Mouse (Mus musculus) cerebral cortex, adult 2 months (tissue): ENCODE results near the gene Spdl1.

Experiments
- WGBS: fragments of 180-500 bp; shearing (Covaris S2); methylation state at CpG from one replicate; pipeline ENCODE4 v1.1.7; 2018; 5-methylcytosine and 5-hydroxymethylcytosine counted together

The Spdl1 gene

DNA sequence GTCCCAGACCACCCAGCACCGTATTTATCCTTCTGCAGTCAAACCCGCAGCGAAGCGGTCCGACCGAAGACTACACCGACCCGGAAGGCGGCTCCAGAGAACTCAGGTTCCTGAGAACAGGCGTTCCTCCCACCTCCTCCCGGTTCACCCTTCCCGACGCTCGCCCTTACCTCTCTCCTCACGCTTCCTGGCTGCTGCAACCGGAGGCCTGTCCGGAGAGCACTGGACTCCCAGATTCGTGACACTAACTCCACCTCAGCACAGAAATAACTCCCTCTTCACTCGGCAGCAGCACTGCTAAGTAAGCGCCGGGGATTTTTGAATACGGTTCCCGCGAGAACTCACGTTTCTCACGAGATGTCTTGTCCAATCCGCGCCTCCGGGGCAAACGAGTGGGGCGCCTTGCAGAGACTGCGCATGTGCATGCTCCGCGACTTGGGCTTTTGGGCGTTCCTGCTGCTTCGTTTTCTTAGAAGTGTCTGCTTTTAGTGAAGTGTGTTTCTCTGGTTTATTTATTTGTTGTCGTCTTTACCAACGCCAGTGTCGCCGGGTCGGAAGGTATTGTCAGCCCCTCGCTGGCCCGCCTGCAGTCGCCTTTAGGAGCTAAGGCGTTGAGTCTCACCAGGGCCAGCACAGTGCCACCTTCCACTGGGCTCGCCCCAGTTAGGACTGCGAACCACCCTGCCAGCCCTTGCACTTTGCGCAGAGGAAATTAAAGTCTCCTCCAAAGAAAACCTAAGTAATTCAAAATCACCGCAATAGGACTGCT is at the start of gene Spdl1:
Gene Spdl1 (minus strand): TSS at position 324 of the 769 bp plus-strand sequence.
- WGBS = under 1% methylated on average over 49 of the region's 49 CpGs

DNA sequence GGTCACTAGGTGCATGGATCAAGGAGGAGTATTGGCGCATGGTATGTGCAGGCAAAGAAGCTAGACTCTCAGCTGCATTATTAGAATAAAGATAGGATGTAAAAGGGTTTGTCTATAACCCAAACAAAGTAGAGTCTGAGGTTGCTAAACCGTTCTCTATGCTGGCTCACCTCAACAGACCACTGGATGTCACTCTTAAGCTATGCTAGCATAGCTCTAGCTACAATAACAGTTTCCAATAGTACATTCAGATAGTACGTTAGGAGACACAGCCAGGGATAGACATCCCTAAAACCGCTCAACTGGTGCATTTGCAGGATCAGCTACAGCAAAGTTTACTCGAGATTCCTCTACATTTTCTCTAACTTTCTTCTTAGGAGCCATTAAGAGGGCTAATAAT is 48.1 kb upstream of the Spdl1 start:
- WGBS = 28% methylated on average over 5 of the region's 5 CpGs

DNA sequence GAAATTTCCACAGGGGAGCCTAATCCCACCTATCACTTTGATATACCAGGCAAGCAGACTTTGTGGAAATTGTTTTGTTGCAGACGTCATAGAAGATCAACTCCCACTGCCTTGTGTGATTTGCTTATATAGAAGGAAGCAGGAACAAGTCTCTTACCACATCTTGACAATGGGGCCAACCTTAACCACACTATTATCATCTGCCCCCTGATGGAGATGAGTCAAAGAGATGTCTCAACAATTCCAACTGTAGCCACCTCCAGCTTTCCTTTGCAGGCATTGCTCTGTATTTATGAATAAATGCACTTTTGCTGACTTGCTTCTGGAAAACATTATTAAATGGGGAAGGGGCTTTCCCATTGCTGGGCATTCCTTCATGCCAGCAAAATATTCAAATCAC is 46.2 kb upstream of the Spdl1 start:
- 71% methylated on average over 1 of the region's 1 CpGs for WGBS

DNA sequence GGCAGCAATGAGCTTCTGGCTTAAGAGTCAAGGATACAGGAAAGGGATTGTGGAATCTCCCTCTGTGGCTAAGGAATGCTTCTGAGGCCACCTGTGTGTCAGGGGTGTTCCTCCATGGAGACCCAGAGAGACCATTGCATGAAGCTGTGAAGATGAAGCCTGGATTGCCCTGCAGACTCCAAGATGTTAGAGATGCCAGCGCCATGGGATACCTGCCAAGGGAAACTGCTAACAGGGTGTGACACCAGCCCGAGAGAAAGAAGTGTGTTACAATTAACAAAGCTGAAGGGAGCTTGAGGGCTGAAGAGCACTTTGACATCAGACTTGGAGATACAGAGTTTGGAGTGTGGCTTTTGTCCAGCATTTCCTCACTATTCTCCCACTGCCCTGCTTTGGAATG is 40.4 kb upstream of the Spdl1 start:
- 55% methylated on average over 2 of the region's 2 CpGs for WGBS

DNA sequence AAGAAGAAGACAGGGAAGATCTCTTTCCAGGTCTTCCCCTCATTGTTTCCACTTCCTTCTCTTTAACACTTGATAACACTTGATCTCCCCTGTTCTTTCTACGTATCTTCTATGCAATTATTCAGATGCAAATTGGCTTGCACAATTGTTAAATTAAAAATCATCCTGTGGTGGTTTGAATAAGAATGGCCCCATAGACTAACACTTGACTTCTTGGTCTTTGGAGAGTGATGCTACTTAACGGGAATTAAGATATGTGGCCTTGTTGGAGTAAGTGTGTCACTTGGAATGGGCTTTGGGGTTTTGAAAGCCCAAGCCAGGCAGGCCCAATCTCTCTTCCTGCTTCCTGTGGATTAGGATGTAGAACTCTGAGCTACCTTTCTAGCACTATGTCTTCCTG is 39.0 kb upstream of the Spdl1 start:
- WGBS = 87% methylated on average over 2 of the region's 2 CpGs

DNA sequence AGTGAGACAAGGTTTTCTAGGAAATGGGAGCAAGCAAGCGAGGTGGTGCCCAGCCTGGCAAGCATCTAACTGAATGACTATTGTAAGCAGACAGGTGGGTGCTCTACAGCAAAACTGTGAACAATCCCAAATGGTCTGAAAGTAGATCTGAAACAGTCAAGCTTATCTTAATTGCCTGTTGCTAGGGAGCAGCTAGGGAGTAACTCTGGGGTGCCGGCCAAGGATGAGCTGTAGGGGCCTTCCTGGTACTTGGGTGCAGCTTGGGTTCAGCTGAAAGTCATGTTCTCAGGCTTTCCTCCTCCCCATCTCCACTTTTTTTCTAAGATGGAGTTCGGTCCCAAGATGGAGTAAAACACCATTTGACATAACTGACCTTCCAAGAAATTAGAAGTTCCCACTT is 38.5 kb upstream of the Spdl1 start:
- WGBS = 78% methylated on average over 3 of the region's 3 CpGs

DNA sequence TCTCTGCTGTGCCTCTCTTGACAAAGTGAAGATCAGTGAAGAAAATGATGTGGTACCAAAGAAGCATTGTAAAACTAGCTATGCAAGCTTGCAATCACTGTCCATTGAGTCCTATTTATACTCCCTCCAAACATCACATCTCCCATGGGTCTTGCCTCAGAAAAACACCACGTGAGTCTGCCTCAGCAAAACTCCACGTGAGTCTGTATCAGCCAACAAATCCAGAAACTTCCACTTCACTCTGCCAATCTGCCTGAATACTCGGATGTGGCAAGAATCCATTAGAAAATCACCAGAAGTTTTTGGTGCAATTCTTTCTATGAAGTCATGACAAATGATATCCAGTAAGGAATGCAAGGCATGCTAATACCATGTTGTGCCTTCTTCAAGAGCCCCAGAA is 38.0 kb upstream of the Spdl1 start:
- WGBS = 69% methylated on average over 3 of the region's 3 CpGs

DNA sequence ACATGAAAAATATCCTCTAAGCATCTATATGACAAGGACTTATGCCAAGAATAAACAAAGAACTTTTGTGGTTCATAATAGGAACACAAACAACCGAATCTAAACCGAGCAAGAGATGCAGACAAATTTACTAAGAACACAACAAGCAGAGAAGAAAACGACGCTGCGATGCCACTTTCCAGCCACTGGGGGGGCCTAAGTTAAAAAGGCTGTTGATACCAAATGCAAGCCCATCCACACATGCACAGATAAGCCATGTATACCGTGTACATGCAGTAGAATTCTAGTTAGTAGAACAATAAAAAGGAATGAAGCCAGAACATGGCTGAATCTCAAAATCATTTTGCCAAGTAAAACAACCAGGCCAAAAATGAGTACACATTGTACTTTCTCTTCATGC is 35.2 kb upstream of the Spdl1 start:
- 27% methylated on average over 6 of the region's 6 CpGs for WGBS

DNA sequence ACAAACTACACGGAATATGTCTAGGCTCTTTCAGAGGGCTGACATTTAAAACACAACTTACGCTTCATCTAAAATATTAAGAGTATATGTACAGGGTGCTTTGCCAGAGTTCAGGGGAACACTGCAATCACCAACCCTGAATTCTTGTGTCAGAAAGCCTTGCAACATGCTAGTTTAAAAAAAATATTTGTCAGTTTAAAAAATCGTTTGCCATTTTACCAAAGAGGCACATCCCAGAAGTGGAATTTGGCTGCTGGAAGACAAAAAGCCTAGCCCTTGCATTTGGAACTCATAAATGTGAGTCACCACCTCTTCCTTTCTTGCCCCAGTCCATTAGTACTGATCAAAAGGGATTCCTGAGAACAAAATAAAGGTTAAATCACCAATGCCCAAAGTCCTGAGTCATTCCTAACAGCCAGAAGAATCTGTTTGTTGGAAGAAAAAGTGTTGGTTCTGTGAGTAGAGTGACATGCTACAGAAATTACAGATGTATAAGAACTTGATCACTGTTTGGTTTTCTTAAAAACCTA is 32.4 kb upstream of the Spdl1 start:
- 39% methylated on average over 3 of the region's 3 CpGs for WGBS

DNA sequence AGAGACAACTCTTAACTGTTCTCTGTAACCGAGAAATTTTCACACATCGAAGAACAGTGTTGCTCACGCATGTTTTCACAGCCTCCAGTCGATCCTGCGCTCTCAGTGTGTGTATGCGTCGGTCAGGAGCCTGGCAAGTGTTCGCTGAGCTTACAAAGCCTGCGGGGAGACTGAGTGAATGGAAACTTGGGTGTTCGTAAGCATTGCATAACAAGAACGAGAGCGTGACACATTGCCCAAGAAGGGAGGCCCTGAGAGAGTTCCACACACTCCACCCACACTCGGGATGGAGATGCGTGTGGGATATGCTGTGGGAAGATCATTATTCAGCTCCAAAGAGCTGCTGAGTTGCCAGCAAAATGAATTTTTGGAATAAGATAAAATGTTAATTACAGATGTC is 31.7 kb upstream of the Spdl1 start:
- 51% methylated on average over 14 of the region's 14 CpGs for WGBS

DNA sequence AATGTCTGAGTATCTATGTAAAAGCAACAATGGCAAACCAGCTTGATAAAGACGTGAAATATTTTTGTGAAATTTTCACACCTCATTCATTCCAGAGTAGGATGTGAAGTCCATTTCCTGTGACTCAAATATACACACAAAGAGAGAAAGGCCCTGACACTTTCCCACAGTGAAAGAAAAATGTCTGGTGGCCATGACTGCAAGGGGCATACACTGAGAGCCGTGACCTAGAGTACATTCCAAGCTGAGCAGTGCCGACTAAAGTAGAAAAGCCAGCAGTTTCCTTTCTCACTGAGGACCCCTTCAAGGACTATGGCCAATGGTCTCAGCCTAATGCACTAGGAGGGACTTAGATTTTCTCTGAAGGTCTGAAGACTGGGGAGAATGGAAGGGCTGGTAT is 23.2 kb upstream of the Spdl1 start:
- 66% methylated on average over 3 of the region's 3 CpGs for WGBS

DNA sequence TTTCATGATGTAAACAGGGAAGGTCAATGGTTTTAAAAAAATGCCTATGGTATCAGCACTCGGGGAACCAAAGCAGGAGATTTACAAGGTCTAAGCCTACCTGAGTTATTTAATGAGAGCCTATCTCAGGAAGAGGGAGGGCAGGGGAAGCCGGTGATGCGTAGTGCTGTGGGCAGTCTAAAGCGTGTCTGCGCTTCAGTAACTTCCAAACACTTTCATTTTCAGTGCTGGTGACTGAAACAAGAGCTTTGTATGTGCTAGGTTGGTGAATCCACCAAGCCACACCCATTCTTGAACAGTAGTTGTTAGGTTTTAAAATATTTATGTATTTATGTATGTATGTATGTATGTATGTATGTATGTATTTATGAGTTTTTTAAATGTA is 12.8 kb upstream of the Spdl1 start:
- 85% methylated on average over 5 of the region's 5 CpGs for WGBS

DNA sequence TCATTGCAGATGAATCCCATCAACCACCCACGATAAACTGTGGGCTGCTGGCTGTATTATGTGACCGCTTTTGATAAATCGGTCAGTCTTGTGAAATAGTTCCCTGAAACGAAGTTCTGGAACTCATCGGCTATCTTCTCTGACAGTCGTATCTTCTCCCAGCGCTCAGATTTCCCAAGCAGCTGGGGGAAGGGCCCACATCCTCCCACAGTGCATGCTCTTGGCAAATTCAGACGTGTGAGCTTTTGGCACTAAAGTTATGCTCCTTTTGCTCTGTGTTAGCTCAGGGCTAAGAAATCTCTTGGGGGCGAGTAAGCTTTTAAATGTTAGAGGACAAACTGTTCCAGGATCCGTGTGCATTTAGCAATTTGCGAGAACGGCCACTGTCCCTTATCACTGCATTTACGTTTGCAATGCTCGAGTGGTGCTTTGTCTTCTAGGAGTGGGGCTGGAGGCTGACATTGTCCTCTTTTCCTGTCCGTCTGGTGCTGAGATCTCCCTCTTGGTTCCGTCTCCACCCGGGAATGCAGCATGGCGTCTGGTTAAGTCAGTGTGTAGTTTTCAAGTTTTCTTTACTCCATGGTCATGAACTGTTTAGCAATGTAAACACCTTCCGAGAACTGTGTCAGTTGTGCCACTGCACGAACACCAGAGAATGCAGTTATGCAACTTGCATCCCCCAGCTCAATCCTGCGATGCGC is 12.3 kb upstream of the Spdl1 start:
- WGBS = 58% methylated on average over 22 of the region's 22 CpGs

DNA sequence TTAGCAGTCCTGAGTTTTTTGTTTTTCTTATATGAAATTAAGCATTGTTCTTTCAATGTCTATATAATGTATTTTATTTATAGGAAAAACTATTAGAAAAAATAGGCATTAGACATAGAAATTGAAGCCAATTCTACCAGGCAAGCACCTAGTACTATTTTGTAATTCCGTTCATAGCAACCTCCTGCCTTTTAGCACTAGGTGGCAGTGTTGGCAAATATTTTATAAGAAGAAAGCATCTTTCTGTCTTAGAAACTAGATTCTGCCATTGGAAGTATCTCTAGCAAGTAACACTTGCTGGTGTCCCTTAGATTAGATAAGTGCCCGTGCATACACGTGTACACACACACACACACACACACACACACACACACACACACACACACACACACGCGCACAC is 10.1 kb upstream of the Spdl1 start:
- 35% methylated on average over 5 of the region's 5 CpGs for WGBS

DNA sequence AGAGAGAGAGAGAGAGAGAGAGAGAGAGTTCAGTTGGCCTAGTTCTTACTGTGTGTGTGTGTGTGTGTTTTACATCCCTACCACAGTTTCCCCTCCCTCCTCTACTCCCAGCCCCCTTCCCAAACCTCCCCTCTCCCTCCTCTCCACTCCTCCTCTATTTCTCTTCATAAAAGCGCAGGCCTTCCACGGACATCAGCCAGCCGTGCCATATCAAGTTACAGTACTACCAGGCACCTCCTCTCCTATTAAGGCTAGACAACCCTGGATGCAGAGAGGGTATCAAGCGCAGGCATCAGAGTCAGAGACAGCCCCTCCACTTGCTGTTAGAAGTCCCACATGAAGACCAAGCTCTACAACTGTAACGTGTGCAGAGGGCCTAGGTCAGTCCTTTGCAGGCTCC is 6.8 kb upstream of the Spdl1 start:
- 73% methylated on average over 5 of the region's 5 CpGs for WGBS

DNA sequence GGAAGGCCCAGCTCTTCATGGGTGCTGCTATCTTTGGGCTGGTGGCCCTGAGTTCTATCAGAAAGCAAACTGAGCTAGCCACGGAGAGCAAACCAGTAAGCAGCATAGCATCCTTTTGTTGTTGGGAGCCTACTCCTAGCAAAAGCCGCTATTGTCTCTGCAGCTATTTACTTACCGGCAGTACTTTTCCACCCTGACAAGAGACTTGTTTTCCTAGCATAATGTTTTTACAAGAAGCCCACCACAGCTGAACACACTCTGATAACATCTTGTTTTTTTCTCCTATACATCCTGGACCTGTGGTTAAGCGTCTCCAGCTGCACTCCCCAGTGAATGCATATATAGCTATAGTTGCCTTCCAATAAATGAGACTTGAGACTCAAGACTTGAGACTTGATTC is 5.6 kb upstream of the Spdl1 start:
- WGBS = 68% methylated on average over 4 of the region's 4 CpGs

DNA sequence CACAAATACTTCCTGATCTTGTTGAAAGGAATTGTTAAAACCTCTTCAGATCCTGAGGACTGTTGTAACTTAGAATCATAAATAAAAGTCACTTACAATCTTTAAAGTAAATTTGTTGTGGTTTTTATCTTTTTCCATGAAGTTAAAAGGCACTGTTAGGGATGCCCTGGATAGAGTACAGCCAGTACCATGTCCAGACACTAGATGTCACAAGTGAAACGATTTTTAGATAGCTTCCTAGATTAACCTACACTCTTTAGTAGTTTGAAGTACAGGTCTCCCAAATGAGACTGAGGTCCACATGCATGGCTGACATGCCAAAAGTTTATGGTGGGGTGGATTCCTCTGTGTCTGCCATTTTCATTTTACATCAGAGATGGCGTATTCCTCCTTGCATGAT is 2.8 kb upstream of the Spdl1 start:
- WGBS = 41% methylated on average over 2 of the region's 2 CpGs

DNA sequence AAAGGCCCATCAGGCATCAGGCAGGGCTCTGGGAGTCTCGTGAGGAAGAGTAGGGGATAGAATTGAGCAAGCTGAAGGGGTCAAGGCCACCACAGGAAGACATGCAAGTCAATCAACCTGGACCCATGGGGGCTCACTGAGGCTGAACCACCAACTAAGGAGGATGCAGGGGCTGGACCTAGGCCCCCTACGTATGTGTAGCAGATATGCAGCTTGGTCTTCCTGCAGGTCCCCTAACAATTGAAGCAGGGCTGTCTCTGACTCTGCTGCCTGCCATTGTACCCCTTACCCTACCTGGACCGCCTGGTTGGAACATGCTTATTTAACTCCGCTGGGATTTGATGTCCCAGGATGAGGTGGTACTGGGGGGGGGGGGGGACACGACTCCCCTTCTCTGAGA is 763 bp downstream of the Spdl1 start:
- WGBS = 9% methylated on average over 5 of the region's 5 CpGs

DNA sequence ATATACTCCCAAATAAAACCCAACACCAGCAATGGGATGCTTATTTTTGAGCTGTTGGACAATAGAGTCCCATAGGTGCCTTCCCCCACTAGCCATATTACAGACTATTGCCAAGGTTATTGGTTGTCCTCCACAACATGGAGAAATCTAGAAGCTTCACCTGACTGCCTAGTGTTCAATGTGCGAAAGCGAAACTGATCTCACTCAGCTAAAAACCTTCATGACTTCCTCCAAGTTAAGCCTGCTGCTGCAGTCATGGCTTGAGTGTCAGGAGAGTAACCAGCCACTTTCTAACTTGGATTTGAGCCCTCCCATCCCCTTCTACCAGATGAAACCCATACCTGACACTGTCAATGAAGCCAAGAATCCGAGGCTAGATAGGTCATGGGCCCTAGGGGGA is 5.6 kb downstream of the Spdl1 start:
- 90% methylated on average over 3 of the region's 3 CpGs for WGBS

DNA sequence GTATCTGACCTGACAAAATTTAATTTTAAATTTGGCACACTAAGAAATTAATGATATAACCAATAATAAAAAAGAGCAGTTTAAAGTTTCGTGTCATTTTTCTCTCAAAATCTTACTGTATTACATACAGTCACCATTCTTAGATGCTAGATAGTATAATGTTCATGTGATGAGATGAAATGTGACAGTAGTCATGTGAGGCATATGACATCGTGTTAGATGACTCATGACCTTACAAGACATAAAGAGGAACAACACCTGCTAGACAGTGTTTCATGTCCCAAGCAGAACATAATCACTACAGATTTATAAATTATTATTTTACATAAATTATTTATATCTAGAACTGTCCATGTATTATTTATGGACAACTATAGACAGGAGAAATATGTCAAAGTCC is 6.5 kb downstream of the Spdl1 start:
- 95% methylated on average over 2 of the region's 2 CpGs for WGBS

DNA sequence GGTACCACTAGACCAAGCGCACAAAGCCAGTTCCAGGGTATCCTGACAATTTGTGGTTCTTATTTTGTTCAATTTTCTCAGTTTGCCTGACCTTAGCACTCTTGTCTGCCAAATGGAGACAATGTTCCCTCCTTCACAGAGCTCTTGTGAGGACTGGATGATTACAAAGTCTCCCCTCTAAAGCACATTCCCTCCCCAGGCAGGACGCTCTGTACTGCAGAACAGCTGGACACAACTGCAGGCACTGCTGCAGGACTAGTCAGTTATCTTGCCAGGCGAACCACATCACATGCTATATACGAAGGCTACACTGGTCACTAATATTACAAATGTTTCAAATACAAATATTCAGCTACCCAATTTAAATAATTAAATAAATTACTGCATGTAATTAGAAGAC is 8.7 kb downstream of the Spdl1 start:
- WGBS = 96% methylated on average over 4 of the region's 4 CpGs

DNA sequence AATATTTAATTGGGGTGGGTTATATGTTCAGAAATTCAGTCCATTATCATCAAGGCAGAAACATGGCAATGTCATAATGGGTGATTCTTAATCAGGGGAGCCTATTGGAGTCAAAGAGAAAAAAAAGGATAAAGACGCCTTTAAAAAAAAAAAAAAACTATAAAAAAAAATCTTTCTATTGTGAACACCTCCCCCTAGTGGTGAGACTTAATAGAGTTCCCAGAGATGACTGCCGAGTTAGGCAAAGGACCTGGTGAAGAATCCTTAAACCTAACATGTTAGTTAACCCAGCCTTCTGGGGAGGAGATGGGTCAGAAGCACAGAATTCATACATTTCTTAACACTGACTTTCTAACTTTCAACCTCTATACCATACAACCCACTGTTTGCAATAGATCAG is 18.7 kb downstream of the Spdl1 start:
- WGBS = 3% methylated on average over 2 of the region's 2 CpGs

DNA sequence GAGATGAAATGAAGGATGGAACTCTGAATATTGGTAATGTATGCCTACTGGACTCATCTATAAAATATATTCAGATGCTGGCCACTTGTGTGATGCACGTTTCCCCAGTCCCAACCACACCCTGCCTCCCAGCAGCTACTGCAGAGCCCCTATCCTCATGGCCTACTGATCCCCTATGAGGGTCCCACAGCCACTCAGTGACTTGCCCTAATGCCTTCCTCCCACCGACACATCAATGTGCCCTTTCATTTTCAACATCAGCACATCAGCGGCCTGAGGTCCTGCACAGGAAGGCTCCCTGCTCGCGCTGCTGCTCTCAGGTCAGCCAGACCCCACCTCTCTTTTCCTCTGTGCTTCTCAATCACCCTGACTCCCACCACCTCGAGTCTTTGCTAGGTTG is 19.1 kb downstream of the Spdl1 start:
- 84% methylated on average over 6 of the region's 6 CpGs for WGBS
